Mouse (Mus musculus) thymus, adult 2 months (tissue): ENCODE measurements around the gene Disc1. TPM values are rescaled to one million over a fixed set of nuclear protein-coding genes. Genes with fewer than 3 reads are reported as not detected.
A peak's percentile ranks its signal among the peaks of the same experiment; 100 is the strongest.

Experiments
- DNase-seq: peaks from one replicate; pipeline ENCODE4 v3.0.0; 2021
- H3K27ac ChIP-seq: fragments of 200-500 bp; 2 replicates; pipeline ENCODE4 v1.5.1; 2012; ENCODE audit warnings: low read length, control low read depth; ENCODE audit not compliant: control insufficient read depth, insufficient read depth
- H3K27me3 ChIP-seq: fragments of 200-500 bp; 2 replicates; pipeline ENCODE4 v1.6.1; 2012; ENCODE audit warnings: mild to moderate bottlenecking, low read length, moderate library complexity, mixed read lengths; ENCODE audit not compliant: control insufficient read depth, insufficient read depth
- H3K36me3 ChIP-seq: fragments of 200-500 bp; 2 replicates; pipeline ENCODE4 v1.6.1; 2012; ENCODE audit warnings: mild to moderate bottlenecking, low read length, moderate library complexity; ENCODE audit not compliant: control insufficient read depth, insufficient read depth
- H3K4me1 ChIP-seq: fragments of 200-500 bp; replicated peaks from 2 replicates; pipeline ENCODE4 v1.6.1; 2012; ENCODE audit warnings: low read length; ENCODE audit not compliant: control insufficient read depth, insufficient read depth
- H3K4me3 ChIP-seq: fragments of 200-500 bp; 2 replicates; pipeline ENCODE4 v1.5.1; 2012; ENCODE audit warnings: mild to moderate bottlenecking, low read length, control low read depth, moderate library complexity; ENCODE audit not compliant: control insufficient read depth, insufficient read depth
- CTCF ChIP-seq: fragments of 200-500 bp; IDR thresholded peaks from 2 replicates; pipeline ENCODE4 v1.5.1; 2012; ENCODE audit warnings: mild to moderate bottlenecking, control low read depth, low read length, moderate library complexity, borderline replicate concordance; ENCODE audit not compliant: control insufficient read depth, poor library complexity, insufficient read depth; ENCODE audit errors: extremely low read depth
- POLR2A ChIP-seq: fragments of 200-500 bp; IDR thresholded peaks from 2 replicates; pipeline ENCODE4 v1.6.1; 2012; ENCODE audit warnings: mild to moderate bottlenecking, low read length, control low read depth, moderate library complexity; ENCODE audit not compliant: control insufficient read depth, poor library complexity, insufficient read depth; ENCODE audit errors: extremely low read depth
- WGBS: fragments of 180-500 bp; shearing (Covaris S2); methylation state at CpG from one replicate; pipeline ENCODE4 v1.1.7; 2018; 5-methylcytosine and 5-hydroxymethylcytosine counted together
- polyA plus RNA-seq: library from polyadenylated mRNA; depleted of rRNA; stranded (reverse); fragments of >200 nt; gene quantifications from 2 replicates; pipeline ENCODE4 v1.2.3, GENCODE M21; 2012

Disc1 gene
- polyA plus RNA-seq, 1 experiment: 0.74 TPM

- Histone ChIP-seq H3K27me3 (no peaks in the 10 kb centered on the region), H3K36me3 (no peaks in the 10 kb centered on the region), H3K4me1 (no peaks in the 10 kb centered on the region), H3K27ac (no peak overlapping the region), H3K4me3 (no peak overlapping the region)
- TF ChIP-seq CTCF: no peak
- no peak for TF ChIP-seq POLR2A
- WGBS: 96% methylated on average over 8 of the region's 8 CpGs
- DNase-seq: no peak
Measured at GRCm38 (mm10) chr8:125060904-125061303, 6.9 kb downstream of the Disc1 start.

GRCm38 (mm10) chr8:125065596-125065995, 11.6 kb downstream of the Disc1 start:
- TF ChIP-seq POLR2A (no peak), CTCF (no peak)
- Histone ChIP-seq H3K27me3 (no peaks in the 10 kb centered on the region), H3K4me1 (peaks cover 18% of the 10 kb centered on the region), H3K4me3 (no peak overlapping the region), H3K36me3 (no peaks in the 10 kb centered on the region), H3K27ac (no peak overlapping the region)
- 95% methylated on average over 6 of the region's 6 CpGs for WGBS
- DNase-seq: no peak

- no peaks in the 10 kb centered on the region for H3K27me3 ChIP-seq
- TF ChIP-seq POLR2A (no peak), CTCF (peak; percentile 51; the same call in 1 of the 2 replicates)
- 4% methylated on average over 12 of the region's 12 CpGs for WGBS
Measured at GRCm38 (mm10) chr8:125066913-125067595, 13.1 kb downstream of the Disc1 start.

GRCm38 (mm10) chr8:125067596-125067960, 13.6 kb downstream of the Disc1 start:
- Histone ChIP-seq H3K4me3 (peak overlapping the region; percentile 39), H3K27me3 (no peaks in the 10 kb centered on the region), H3K27ac (peak overlapping the region; percentile 91), H3K36me3 (no peaks in the 10 kb centered on the region), H3K4me1 (peaks cover 18% of the 10 kb centered on the region)
- no peak for TF ChIP-seq CTCF
- TF ChIP-seq POLR2A: no peak
- 21% methylated on average over 9 of the region's 9 CpGs for WGBS
- peak; percentile 39 for DNase-seq

More at GRCm38 (mm10) chr8:125066913-125067595, 13.1 kb downstream of the Disc1 start:
- H3K4me3 ChIP-seq: peak overlapping the region; percentile 39
- H3K36me3 ChIP-seq: no peaks in the 10 kb centered on the region
- DNase-seq: peak; percentile 71
- H3K27ac ChIP-seq: peak overlapping the region; percentile 91
- H3K4me1 ChIP-seq: peaks cover 18% of the 10 kb centered on the region

GRCm38 (mm10) chr8:125068146-125068905, 14.3 kb downstream of the Disc1 start:
- Histone ChIP-seq H3K27ac (peak overlapping the region; percentile 91), H3K4me1 (peaks cover 18% of the 10 kb centered on the region), H3K4me3 (no peak overlapping the region), H3K36me3 (no peaks in the 10 kb centered on the region), H3K27me3 (no peaks in the 10 kb centered on the region)
- TF ChIP-seq CTCF: no peak
- no peak for TF ChIP-seq POLR2A
- WGBS: 94% methylated on average over 6 of the region's 6 CpGs
- no peak for DNase-seq

- Histone ChIP-seq H3K27me3 (no peaks in the 10 kb centered on the region), H3K27ac (no peak overlapping the region), H3K4me3 (no peak overlapping the region), H3K4me1 (peaks cover 18% of the 10 kb centered on the region), H3K36me3 (no peaks in the 10 kb centered on the region)
- TF ChIP-seq POLR2A: no peak
- TF ChIP-seq CTCF: no peak
- no peak for DNase-seq
- WGBS: 94% methylated on average over 7 of the region's 7 CpGs
Measured at GRCm38 (mm10) chr8:125069304-125069703, 15.3 kb downstream of the Disc1 start.
